Mouse (Mus musculus): ENCODE measurements around the gene Rhoc. TPM values are rescaled to one million over a fixed set of nuclear protein-coding genes. Genes with fewer than 3 reads are reported as not detected.

Gene Rhoc
- polyA plus RNA-seq, 1 experiment = 33.5 TPM

- no peak for TF ChIP-seq CTCF (IDR thresholded peaks at IDR 0.05; ENCODE audit: control insufficient read depth, insufficient read depth, low read length)
- TF ChIP-seq POLR2A (IDR thresholded peaks at IDR 0.05; ENCODE audit: borderline replicate concordance, control insufficient read depth, low read depth, low read length) = no peak
- H3K4me1 ChIP-seq (ENCODE audit: control insufficient read depth, insufficient read depth, low read length) = no peaks in the 10 kb centered on the region; the same call in 1 of the 2 replicates
- WGBS = 72% methylated on average over 1 of the region's 1 CpGs
Observed at GRCm38 (mm10) chr3:104820426-104820825, 32.3 kb downstream of the Rhoc start.

GRCm38 (mm10) chr3:104822413-104822812 is 34.2 kb downstream of the Rhoc start:
- H3K4me1 ChIP-seq (ENCODE audit: control insufficient read depth, insufficient read depth, low read length) = no peaks in the 10 kb centered on the region; the same call in 1 of the 2 replicates
- WGBS = 82% methylated on average over 3 of the region's 3 CpGs
- H3K27ac ChIP-seq (ENCODE audit: control insufficient read depth, insufficient read depth, low read depth, low read length, poor library complexity) = no peak overlapping the region
- no peak overlapping the region for H3K4me3 ChIP-seq (replicated peaks; ENCODE audit: control insufficient read depth, low read depth, low read length)
- TF ChIP-seq POLR2A (IDR thresholded peaks at IDR 0.05; ENCODE audit: borderline replicate concordance, control insufficient read depth, low read depth, low read length) (no peak), CTCF (IDR thresholded peaks at IDR 0.05; ENCODE audit: control insufficient read depth, insufficient read depth, low read length) (no peak)

More at GRCm38 (mm10) chr3:104820426-104820825, 32.3 kb downstream of the Rhoc start:
- no peak overlapping the region for H3K27ac ChIP-seq (ENCODE audit: control insufficient read depth, insufficient read depth, low read depth, low read length, poor library complexity)
- no peak overlapping the region for H3K4me3 ChIP-seq (replicated peaks; ENCODE audit: control insufficient read depth, low read depth, low read length)

- TF ChIP-seq CTCF (IDR thresholded peaks at IDR 0.05; ENCODE audit: control insufficient read depth, insufficient read depth, low read length) (no peak), POLR2A (IDR thresholded peaks at IDR 0.05; ENCODE audit: borderline replicate concordance, control insufficient read depth, low read depth, low read length) (no peak)
- WGBS = 52% methylated on average over 3 of the region's 3 CpGs
- Histone ChIP-seq H3K27ac (ENCODE audit: control insufficient read depth, insufficient read depth, low read depth, low read length, poor library complexity) (no peak overlapping the region), H3K4me1 (ENCODE audit: control insufficient read depth, insufficient read depth, low read length) (no peaks in the 10 kb centered on the region; the same call in 1 of the 2 replicates), H3K4me3 (replicated peaks; ENCODE audit: control insufficient read depth, low read depth, low read length) (no peak overlapping the region)
Observed at GRCm38 (mm10) chr3:104835797-104836196, 47.6 kb downstream of the Rhoc start.

- no peak for TF ChIP-seq CTCF (IDR thresholded peaks at IDR 0.05; ENCODE audit: control insufficient read depth, insufficient read depth, low read length)
- TF ChIP-seq POLR2A (IDR thresholded peaks at IDR 0.05; ENCODE audit: borderline replicate concordance, control insufficient read depth, low read depth, low read length) = no peak
- no peak overlapping the region for H3K27ac ChIP-seq (ENCODE audit: control insufficient read depth, insufficient read depth, low read depth, low read length, poor library complexity)
- WGBS = 86% methylated on average over 5 of the region's 5 CpGs
- H3K4me1 ChIP-seq (ENCODE audit: control insufficient read depth, insufficient read depth, low read length) = no peaks in the 10 kb centered on the region
- no peak overlapping the region for H3K4me3 ChIP-seq (replicated peaks; ENCODE audit: control insufficient read depth, low read depth, low read length)
Observed at GRCm38 (mm10) chr3:104841049-104841448, 52.9 kb downstream of the Rhoc start.

Other genes with a start within 250 kb of the Rhoc start
- gene Slc16a1, start 149.7 kb upstream of the Rhoc start, polyA plus RNA-seq (2011; ENCODE audit: insufficient read depth, insufficient read length, low replicate concordance, missing spikeins) = 41.6 and 73.1 TPM in 2 replicates
- 2.0 and 2.6 TPM in 2 replicates for gene Ppm1j, start 7.3 kb upstream of the Rhoc start, polyA plus RNA-seq (2011; ENCODE audit: insufficient read depth, insufficient read length, low replicate concordance, missing spikeins)
- gene Fam19a3, start 6.5 kb upstream of the Rhoc start, polyA plus RNA-seq (2011; ENCODE audit: insufficient read depth, insufficient read length, low replicate concordance, missing spikeins) = 0.31 TPM in 1 of 2 replicates, not detected in the other
- gene Mov10, start 30.2 kb downstream of the Rhoc start, polyA plus RNA-seq (2011; ENCODE audit: insufficient read depth, insufficient read length, low replicate concordance, missing spikeins) = 7.5 and 18.5 TPM in 2 replicates
- gene St7l, start 75.6 kb downstream of the Rhoc start, polyA plus RNA-seq (2011; ENCODE audit: insufficient read depth, insufficient read length, low replicate concordance, missing spikeins) = 3.4 and 14.7 TPM in 2 replicates
- gene Capza1, start 76.1 kb downstream of the Rhoc start, polyA plus RNA-seq (2011; ENCODE audit: insufficient read depth, insufficient read length, low replicate concordance, missing spikeins) = 32.7 and 62.7 TPM in 2 replicates
- gene Wnt2b, start 173.5 kb downstream of the Rhoc start, polyA plus RNA-seq (2011; ENCODE audit: insufficient read depth, insufficient read length, low replicate concordance, missing spikeins) = not detected in 2 replicates

All from bone marrow, adult 2 months (tissue).